Mouse (Mus musculus) liver, embryonic 11.5 days (tissue): ENCODE data around the gene Gif. TPM values are rescaled to one million over a fixed set of nuclear protein-coding genes. Genes with fewer than 3 reads are reported as not detected.

ENCODE experiments used
- ATAC-seq: fragments of 200-750 bp; cut with Nextera tagmentation; replicated peaks from 2 replicates; pipeline ENCODE4 v1.8.0; 2017; ENCODE audit warnings: moderate number of reproducible peaks, mild to moderate bottlenecking, moderate TSS enrichment, moderate library complexity; ENCODE audit not compliant: low FRiP score
- DNase-seq: peaks from one replicate; pipeline ENCODE4 v3.0.0-alpha.2; 2017; ENCODE audit warnings: low spot score
- H3K27ac ChIP-seq: fragments of 300-500 bp; sonication (generic); 2 replicates; pipeline ENCODE4 v1.5.1; 2014; ENCODE audit warnings: mild to moderate bottlenecking, low read depth, low read length, control low read depth
- H3K27me3 ChIP-seq: fragments of 300-500 bp; sonication (generic); replicated peaks from 2 replicates; pipeline ENCODE4 v1.6.1; 2014; ENCODE audit warnings: low read length, mixed read lengths; ENCODE audit not compliant: control insufficient read depth, insufficient read depth
- H3K36me3 ChIP-seq: fragments of 300-500 bp; sonication (generic); 2 replicates; pipeline ENCODE4 v1.6.1; 2014; ENCODE audit warnings: mild to moderate bottlenecking, low read length, moderate library complexity, mixed read lengths; ENCODE audit not compliant: control insufficient read depth, insufficient read depth
- H3K4me1 ChIP-seq: fragments of 300-500 bp; sonication (generic); replicated peaks from 2 replicates; pipeline ENCODE4 v1.6.1; 2014; ENCODE audit warnings: low read length, mixed read lengths; ENCODE audit not compliant: control insufficient read depth, insufficient read depth
- H3K4me2 ChIP-seq: fragments of 300-500 bp; sonication (generic); 2 replicates; pipeline ENCODE4 v1.6.1; 2014; ENCODE audit warnings: mild to moderate bottlenecking, control low read depth, moderate library complexity
- H3K4me3 ChIP-seq: fragments of 300-500 bp; sonication (generic); 2 replicates; pipeline ENCODE4 v1.5.1; 2014; ENCODE audit warnings: low read depth, low read length, control low read depth
- H3K9ac ChIP-seq: fragments of 300-500 bp; sonication (generic); 2 replicates; pipeline ENCODE4 v1.6.1; 2014; ENCODE audit warnings: low read depth, low read length, control low read depth
- H3K9me3 ChIP-seq: fragments of 300-500 bp; sonication (generic); 2 replicates; pipeline ENCODE4 v1.6.1; 2016; ENCODE audit warnings: low read length, inconsistent platforms, mixed read lengths; ENCODE audit not compliant: control insufficient read depth
- WGBS: fragments of 180-500 bp; shearing (Covaris S2); extraction: QIAGEN DNeasy Blood & Tissue Kit; methylation state at CpG from one replicate; pipeline ENCODE4 v1.1.7; 2014; 5-methylcytosine and 5-hydroxymethylcytosine counted together
- polyA plus RNA-seq: library from polyadenylated mRNA; unstranded; fragments of >200 nt; fragmentation: Nextera tagmentation; extraction: Ambion mirVana; gene quantifications from 2 replicates; pipeline ENCODE4 v1.2.1, GENCODE M21; 2014

The Gif gene
- polyA plus RNA-seq, 1 experiment from 2014 or later: not detected

DNA sequence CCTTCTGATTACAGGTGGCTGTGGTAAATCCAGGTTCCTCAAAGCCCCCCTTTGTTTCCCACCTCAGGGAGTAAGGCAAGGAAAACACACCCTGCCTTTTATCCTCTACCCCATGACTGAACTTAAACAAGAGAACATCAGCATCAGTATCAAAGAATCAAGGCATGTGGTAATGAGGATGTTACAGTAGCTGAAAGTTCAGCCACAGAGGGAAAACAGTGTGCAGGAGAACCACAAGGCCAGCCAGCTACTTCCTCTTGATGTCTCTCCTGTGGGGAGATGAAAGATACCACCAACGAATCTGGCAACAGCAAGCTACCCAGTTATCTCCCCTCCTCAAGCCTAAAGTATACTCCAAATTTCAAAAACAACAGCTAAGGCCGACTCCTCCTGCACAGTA lies 59.9 kb downstream of the Gif start:
- Histone ChIP-seq H3K4me2 (no peak overlapping the region), H3K27me3 (no peaks in the 10 kb centered on the region), H3K27ac (no peak overlapping the region), H3K4me3 (no peak overlapping the region), H3K9ac (no peak overlapping the region), H3K9me3 (no peaks in the 10 kb centered on the region), H3K4me1 (0 out of 2 replicates have a peak, but pooled peaks cover 6% of the 10 kb centered on the region), H3K36me3 (no peaks in the 10 kb centered on the region)
- ATAC-seq: no peak
- DNase-seq: no peak
- WGBS: 29% methylated on average over 2 of the region's 2 CpGs

DNA sequence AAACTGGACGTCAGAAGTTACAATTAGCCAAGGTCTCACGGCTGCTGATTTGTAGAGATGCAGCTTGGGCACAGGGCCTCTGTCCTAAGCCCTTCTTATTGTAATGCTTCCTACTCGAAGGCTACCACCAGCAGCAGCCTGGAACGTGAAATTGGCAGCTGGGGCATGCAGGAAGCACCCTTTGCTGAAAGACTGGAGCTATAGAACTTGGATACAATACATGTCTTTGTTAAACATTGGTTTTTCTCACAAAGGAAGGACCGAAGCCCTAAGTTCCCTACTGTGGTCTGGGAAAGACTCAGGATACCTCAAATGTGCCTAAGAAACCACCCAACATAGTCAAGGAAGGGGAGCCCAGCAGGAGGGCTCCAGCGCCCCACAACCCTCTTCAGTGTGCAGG lies 60.5 kb downstream of the Gif start:
- Histone ChIP-seq H3K4me2 (no peak overlapping the region), H3K4me3 (no peak overlapping the region), H3K9ac (no peak overlapping the region), H3K9me3 (no peaks in the 10 kb centered on the region), H3K27ac (no peak overlapping the region), H3K27me3 (no peaks in the 10 kb centered on the region), H3K36me3 (no peaks in the 10 kb centered on the region), H3K4me1 (0 out of 2 replicates have a peak, but pooled peaks cover 6% of the 10 kb centered on the region)
- 46% methylated on average over 6 of the region's 6 CpGs for WGBS
- DNase-seq (no peak), ATAC-seq (no peak)

DNA sequence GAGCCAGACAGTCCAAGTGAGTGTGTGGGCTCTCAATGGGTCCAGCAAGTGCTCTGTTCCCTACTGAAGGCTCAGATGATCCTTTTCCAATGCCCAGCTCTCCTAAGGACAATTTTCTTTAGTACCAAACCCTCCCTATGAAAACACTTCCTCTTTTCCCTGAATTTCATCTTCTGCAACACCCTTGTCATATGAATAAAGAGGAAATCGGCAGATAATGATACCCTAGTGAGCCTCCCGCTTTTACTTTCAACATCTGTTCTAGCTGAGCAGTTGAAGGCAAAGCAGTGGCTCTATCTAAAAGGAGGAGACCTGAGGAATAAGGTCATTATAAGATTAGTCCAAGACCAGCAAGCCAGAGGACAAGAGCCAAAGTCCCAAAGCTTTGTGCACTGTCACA lies 61.1 kb downstream of the Gif start:
- Histone ChIP-seq H3K4me3 (no peak overlapping the region), H3K36me3 (no peaks in the 10 kb centered on the region)
- WGBS: 61% methylated on average over 2 of the region's 2 CpGs

DNA sequence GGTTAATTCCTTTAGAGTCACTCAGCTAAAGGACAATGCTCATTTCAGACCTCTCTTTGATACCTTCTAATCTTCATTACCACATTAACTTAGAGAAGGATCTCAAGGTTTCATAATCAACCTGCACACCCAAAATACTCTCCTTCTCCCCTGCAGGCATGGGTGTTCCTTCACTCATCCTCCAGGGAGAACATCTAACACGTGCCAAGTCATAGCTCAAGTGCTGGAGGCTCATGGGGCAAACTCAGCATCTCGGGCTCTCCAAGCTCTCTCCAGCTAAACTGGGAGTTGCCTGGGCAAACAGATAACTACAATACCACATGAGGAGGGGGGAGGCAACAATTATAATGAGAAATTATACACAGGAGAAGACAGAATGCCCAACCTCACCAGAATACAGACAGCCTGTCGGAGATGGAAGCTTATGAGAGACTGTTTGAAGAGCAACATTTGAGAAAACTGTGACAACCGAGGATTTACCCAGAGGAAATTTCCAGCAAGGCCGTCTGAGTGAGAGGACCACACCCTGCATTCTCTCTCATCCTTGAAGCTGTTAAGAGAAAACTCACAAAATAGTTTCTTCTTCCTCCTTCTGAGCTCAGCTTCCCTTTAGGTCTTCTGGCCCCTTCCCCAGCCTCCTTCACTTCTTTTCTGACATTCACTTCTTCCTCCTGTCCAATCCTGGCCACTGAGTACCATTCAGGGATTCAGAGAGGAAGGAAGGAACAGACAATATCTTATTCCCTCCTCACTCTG lies 62.8 kb downstream of the Gif start:
- Histone ChIP-seq H3K27ac (no peak overlapping the region), H3K9ac (no peak overlapping the region), H3K27me3 (no peaks in the 10 kb centered on the region), H3K4me3 (no peak overlapping the region), H3K4me2 (no peak overlapping the region), H3K9me3 (no peaks in the 10 kb centered on the region), H3K4me1 (0 out of 2 replicates have a peak, but pooled peaks cover 6% of the 10 kb centered on the region), H3K36me3 (no peaks in the 10 kb centered on the region)
- WGBS: 60% methylated on average over 5 of the region's 5 CpGs
- ATAC-seq (no peak), DNase-seq (no peak)

More for the DNA sequence above, 61.1 kb downstream of the Gif start:
- Histone ChIP-seq H3K4me1 (0 out of 2 replicates have a peak, but pooled peaks cover 6% of the 10 kb centered on the region), H3K27me3 (no peaks in the 10 kb centered on the region), H3K9ac (no peak overlapping the region), H3K4me2 (no peak overlapping the region), H3K27ac (no peak overlapping the region), H3K9me3 (no peaks in the 10 kb centered on the region)
- DNase-seq: no peak
- no peak for ATAC-seq

DNA sequence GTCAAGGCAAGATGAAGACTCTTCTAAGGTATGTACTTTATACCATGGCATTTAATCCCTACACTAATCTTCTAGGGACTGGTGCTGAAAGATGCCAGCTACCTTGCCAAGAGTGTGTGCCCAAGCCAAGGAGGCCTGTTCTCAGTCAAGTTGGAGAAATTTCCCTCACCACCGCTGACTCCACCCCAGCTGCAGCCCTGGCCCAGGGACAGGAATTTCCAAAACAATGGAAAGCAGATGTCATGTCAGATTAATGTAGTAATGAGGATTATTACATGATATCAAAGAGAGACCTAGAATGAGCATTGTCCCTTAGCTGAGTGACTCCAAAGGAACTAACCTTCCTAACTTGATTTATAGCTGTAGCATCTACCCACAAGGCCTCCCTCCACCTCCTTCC lies 63.5 kb downstream of the Gif start:
- DNase-seq (no peak), ATAC-seq (no peak)
- Histone ChIP-seq H3K9me3 (no peaks in the 10 kb centered on the region), H3K27me3 (no peaks in the 10 kb centered on the region; the same call in 1 of the 2 replicates), H3K4me3 (no peak overlapping the region), H3K9ac (no peak overlapping the region), H3K4me2 (no peak overlapping the region), H3K4me1 (0 out of 2 replicates have a peak, but pooled peaks cover 6% of the 10 kb centered on the region), H3K36me3 (no peaks in the 10 kb centered on the region), H3K27ac (no peak overlapping the region)
- WGBS: 85% methylated on average over 1 of the region's 1 CpGs

DNA sequence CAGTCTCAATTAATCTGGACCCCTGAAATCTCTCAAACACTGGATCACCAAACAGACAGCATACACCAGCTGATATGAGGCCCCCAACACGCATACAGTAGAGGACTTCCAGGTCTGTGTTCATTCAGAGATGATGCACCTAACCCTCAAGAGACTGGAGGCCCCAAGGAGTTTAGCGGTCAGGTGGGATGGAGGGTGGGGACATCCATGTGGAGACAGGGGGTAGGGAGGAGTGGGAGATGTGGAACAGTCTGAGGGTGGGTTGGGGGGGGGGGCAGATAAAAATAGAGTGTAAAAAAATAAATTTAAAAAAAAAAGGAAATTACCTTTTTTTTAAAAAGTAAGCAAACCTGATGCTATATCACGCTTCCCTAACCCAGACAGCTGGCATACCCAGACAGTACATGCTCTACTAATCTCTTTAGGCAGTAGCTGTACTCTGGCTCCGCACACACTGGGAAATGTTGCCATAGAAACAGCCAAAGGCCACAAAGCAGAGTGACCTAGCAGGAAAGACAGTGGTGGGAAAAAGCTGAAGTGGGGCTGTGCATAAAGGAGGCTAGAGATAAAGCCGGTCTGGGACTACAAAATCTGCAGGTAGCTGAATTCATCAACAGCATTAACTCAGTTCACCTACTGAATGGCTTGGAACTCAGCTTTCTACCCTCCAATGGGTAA lies 64.5 kb downstream of the Gif start:
- no peak overlapping the region for H3K9ac ChIP-seq
- no peaks in the 10 kb centered on the region for H3K9me3 ChIP-seq
- 0 out of 2 replicates have a peak, but pooled peaks cover 6% of the 10 kb centered on the region for H3K4me1 ChIP-seq
- H3K36me3 ChIP-seq: no peaks in the 10 kb centered on the region
- H3K27ac ChIP-seq: no peak overlapping the region
- peaks cover 4% of the 10 kb centered on the region; the same call in 1 of the 2 replicates for H3K27me3 ChIP-seq
- no peak overlapping the region for H3K4me2 ChIP-seq
- WGBS: 51% methylated on average over 5 of the region's 5 CpGs
- no peak overlapping the region for H3K4me3 ChIP-seq
- ATAC-seq: peak; percentile 72
- no peak for DNase-seq

Other genes with a start within 250 kb of the Gif start
- gene Ms4a6b, start 231.0 kb upstream of the Gif start, polyA plus RNA-seq: 2.3 and 2.4 TPM in 2 replicates
- gene Ms4a4d, start 210.8 kb upstream of the Gif start, polyA plus RNA-seq: 0.29 and 0.31 TPM in 2 replicates
- 3.8 and 5.1 TPM in 2 replicates for gene Ms4a6d, start 142.7 kb upstream of the Gif start, polyA plus RNA-seq
- gene Ms4a2, start 123.8 kb upstream of the Gif start, polyA plus RNA-seq: 0.19 TPM in 2 replicates
- 7.5 and 9.7 TPM in 2 replicates for gene Ms4a3, start 106.7 kb upstream of the Gif start, polyA plus RNA-seq
- not detected in 2 replicates for gene Oosp2, start 87.0 kb upstream of the Gif start, polyA plus RNA-seq
- gene Oosp1, start 56.4 kb upstream of the Gif start, polyA plus RNA-seq: not detected in 2 replicates
- gene Oosp3, start 50.5 kb upstream of the Gif start, polyA plus RNA-seq: not detected in 2 replicates
- 72.8 and 76.5 TPM in 2 replicates for gene Mrpl16, start 22.8 kb downstream of the Gif start, polyA plus RNA-seq
- gene Stx3, start 71.8 kb downstream of the Gif start, polyA plus RNA-seq: 5.0 and 7.0 TPM in 2 replicates
- gene Olfr1417, start 91.7 kb downstream of the Gif start, polyA plus RNA-seq: not detected in 2 replicates
- not detected in 2 replicates for gene Olfr1418, start 113.5 kb downstream of the Gif start, polyA plus RNA-seq
- not detected in 2 replicates for gene Olfr1419, start 127.6 kb downstream of the Gif start, polyA plus RNA-seq
- 0.14 TPM in 1 of 2 replicates, not detected in the other for gene Olfr1420, start 139.0 kb downstream of the Gif start, polyA plus RNA-seq
- 21.7 and 24.3 TPM in 2 replicates for gene Patl1, start 164.8 kb downstream of the Gif start, polyA plus RNA-seq
- gene Osbp, start 218.4 kb downstream of the Gif start, polyA plus RNA-seq: 5.2 and 6.8 TPM in 2 replicates